Mouse (Mus musculus) midbrain, embryonic 15.5 days (tissue): ENCODE measurements at regions not wholly inside any gene's neighbourhood (a gene's known extent, or its start where the extent isn't known, plus 50 kb on each side); places are given as distances from the start of the nearest gene placed in this dataset.
"Not testable (repeated sequence)": the region's sequence is repeated elsewhere in the genome, so short reads cannot be mapped to it uniquely, and the experiment has no call there.

Experiments
- ATAC-seq: fragments of 200-750 bp; cut with Nextera tagmentation; replicated peaks from 2 replicates; pipeline ENCODE4 v1.8.0; 2017; ENCODE audit warnings: moderate TSS enrichment
- H3K27ac ChIP-seq: fragments of 300-500 bp; sonication (generic); 2 replicates; pipeline ENCODE4 v1.5.1; 2015; ENCODE audit warnings: mild to moderate bottlenecking, inconsistent platforms
- H3K27me3 ChIP-seq: fragments of 300-500 bp; sonication (generic); replicated peaks from 2 replicates; pipeline ENCODE4 v1.6.1; 2015; ENCODE audit warnings: inconsistent platforms
- H3K36me3 ChIP-seq: fragments of 300-500 bp; sonication (generic); replicated peaks from 2 replicates; pipeline ENCODE4 v1.6.1; 2015; ENCODE audit warnings: inconsistent platforms
- H3K4me1 ChIP-seq: fragments of 300-500 bp; sonication (generic); 2 replicates; pipeline ENCODE4 v1.6.1; 2015; ENCODE audit warnings: inconsistent platforms
- H3K4me2 ChIP-seq: fragments of 300-500 bp; sonication (generic); 2 replicates; pipeline ENCODE4 v1.6.1; 2015; ENCODE audit warnings: inconsistent platforms, mild to moderate bottlenecking, moderate library complexity
- H3K4me3 ChIP-seq: fragments of 300-500 bp; sonication (generic); 2 replicates; pipeline ENCODE4 v1.5.1; 2015; ENCODE audit warnings: mild to moderate bottlenecking, inconsistent platforms
- H3K9ac ChIP-seq: fragments of 300-500 bp; sonication (generic); 2 replicates; pipeline ENCODE4 v1.6.1; 2015; ENCODE audit warnings: mild to moderate bottlenecking, inconsistent platforms
- H3K9me3 ChIP-seq: fragments of 300-500 bp; sonication (generic); 2 replicates; pipeline ENCODE4 v1.6.1; 2016; ENCODE audit warnings: inconsistent platforms
- WGBS: fragments of 180-500 bp; shearing (Covaris S2); methylation state at CpG from one replicate; pipeline ENCODE4 v1.1.7; 2015; ENCODE audit warnings: mixed read lengths; 5-methylcytosine and 5-hydroxymethylcytosine counted together

GRCm38 (mm10) chr11:20390622-20391021 is 58.1 kb upstream of the Slc1a4 start:
- Histone ChIP-seq H3K9ac (no peak overlapping the region), H3K36me3 (no peaks in the 10 kb centered on the region), H3K27ac (no peak overlapping the region), H3K27me3 (no peaks in the 10 kb centered on the region), H3K4me1 (no peaks in the 10 kb centered on the region), H3K4me3 (no peak overlapping the region), H3K9me3 (no peaks in the 10 kb centered on the region; the same call in 1 of the 2 replicates), H3K4me2 (no peak overlapping the region)
- no peak for ATAC-seq
- WGBS, result 78% methylated on average over 3 of the region's 3 CpGs

- not testable (repeated sequence) for H3K4me3 ChIP-seq, H3K27me3 ChIP-seq, H3K9ac ChIP-seq, H3K4me2 ChIP-seq, H3K27ac ChIP-seq, H3K36me3 ChIP-seq, ATAC-seq, H3K9me3 ChIP-seq, H3K4me1 ChIP-seq
- 49% methylated on average over 3 of the region's 3 CpGs for WGBS
Observed at GRCm38 (mm10) chr11:20393302-20393701, 60.8 kb upstream of the Slc1a4 start.

- H3K4me2 ChIP-seq, H3K4me1 ChIP-seq, H3K27ac ChIP-seq, H3K4me3 ChIP-seq, H3K9ac ChIP-seq, ATAC-seq, H3K9me3 ChIP-seq, H3K27me3 ChIP-seq, H3K36me3 ChIP-seq: not testable (repeated sequence)
- 93% methylated on average over 3 of the region's 3 CpGs for WGBS
Observed at GRCm38 (mm10) chr11:20393807-20394206, 61.3 kb upstream of the Slc1a4 start.

- 84% methylated on average over 7 of the region's 7 CpGs for WGBS
- Histone ChIP-seq H3K4me2 (no peak overlapping the region), H3K27me3 (0 out of 2 replicates have a peak, but pooled peaks cover 4% of the 10 kb centered on the region), H3K9ac (no peak overlapping the region), H3K36me3 (no peaks in the 10 kb centered on the region), H3K27ac (no peak overlapping the region), H3K9me3 (no peaks in the 10 kb centered on the region), H3K4me1 (peaks cover 6% of the 10 kb centered on the region; the same call in 1 of the 2 replicates), H3K4me3 (no peak overlapping the region)
- peak; percentile 11; the same call in 1 of the 2 replicates for ATAC-seq
Observed at GRCm38 (mm10) chr11:20395848-20396203, 63.3 kb upstream of the Slc1a4 start.

GRCm38 (mm10) chr11:20396204-20396848 is 63.8 kb upstream of the Slc1a4 start:
- WGBS, result 67% methylated on average over 11 of the region's 11 CpGs
- H3K9ac ChIP-seq, result no peak overlapping the region
- H3K27me3 ChIP-seq, result 0 out of 2 replicates have a peak, but pooled peaks cover 4% of the 10 kb centered on the region
- no peak overlapping the region for H3K4me3 ChIP-seq
- H3K27ac ChIP-seq, result no peak overlapping the region
- H3K4me1 ChIP-seq, result peaks cover 6% of the 10 kb centered on the region; the same call in 1 of the 2 replicates
- peak; percentile 41; the same call in 1 of the 2 replicates for ATAC-seq
- H3K9me3 ChIP-seq, result no peaks in the 10 kb centered on the region
- no peak overlapping the region for H3K4me2 ChIP-seq
- H3K36me3 ChIP-seq, result no peaks in the 10 kb centered on the region

GRCm38 (mm10) chr11:20396884-20397283 is 64.4 kb upstream of the Slc1a4 start:
- H3K9ac ChIP-seq, result no peak overlapping the region
- no peak overlapping the region for H3K4me3 ChIP-seq
- H3K9me3 ChIP-seq, result no peaks in the 10 kb centered on the region
- H3K36me3 ChIP-seq, result no peaks in the 10 kb centered on the region
- peaks cover 6% of the 10 kb centered on the region; the same call in 1 of the 2 replicates for H3K4me1 ChIP-seq
- 0 out of 2 replicates have a peak, but pooled peaks cover 4% of the 10 kb centered on the region for H3K27me3 ChIP-seq
- no peak for ATAC-seq
- H3K4me2 ChIP-seq, result no peak overlapping the region
- H3K27ac ChIP-seq, result no peak overlapping the region
- WGBS, result 85% methylated on average over 3 of the region's 3 CpGs

GRCm38 (mm10) chr11:20400302-20401234 is 68.1 kb upstream of the Slc1a4 start:
- Histone ChIP-seq H3K27ac (no peak overlapping the region), H3K36me3 (no peaks in the 10 kb centered on the region)
- 6% methylated on average over 32 of the region's 32 CpGs for WGBS

GRCm38 (mm10) chr11:20403456-20403855 is 70.9 kb upstream of the Slc1a4 start:
- no peaks in the 10 kb centered on the region for H3K9me3 ChIP-seq
- H3K27ac ChIP-seq, result no peak overlapping the region
- no peak overlapping the region for H3K4me3 ChIP-seq
- no peak overlapping the region for H3K9ac ChIP-seq
- WGBS, result 65% methylated on average over 3 of the region's 3 CpGs
- H3K4me1 ChIP-seq, result peaks cover 6% of the 10 kb centered on the region; the same call in 1 of the 2 replicates
- H3K36me3 ChIP-seq, result no peaks in the 10 kb centered on the region
- H3K4me2 ChIP-seq, result no peak overlapping the region
- ATAC-seq, result no peak
- 0 out of 2 replicates have a peak, but pooled peaks cover 4% of the 10 kb centered on the region for H3K27me3 ChIP-seq

More at GRCm38 (mm10) chr11:20400302-20401234, 68.1 kb upstream of the Slc1a4 start:
- H3K4me1 ChIP-seq, result peaks cover 6% of the 10 kb centered on the region; the same call in 1 of the 2 replicates
- peak; percentile 94 for ATAC-seq
- peak overlapping the region; percentile 54 for H3K4me2 ChIP-seq
- 0 out of 2 replicates have a peak, but pooled peaks cover 4% of the 10 kb centered on the region for H3K27me3 ChIP-seq
- peak overlapping the region; percentile 15; the same call in 1 of the 2 replicates for H3K9ac ChIP-seq
- H3K4me3 ChIP-seq, result peak overlapping the region; percentile 29
- no peaks in the 10 kb centered on the region for H3K9me3 ChIP-seq

GRCm38 (mm10) chr11:20404476-20404875 is 72.0 kb upstream of the Slc1a4 start:
- 0 out of 2 replicates have a peak, but pooled peaks cover 2% of the 10 kb centered on the region for H3K27me3 ChIP-seq
- ATAC-seq, result no peak
- no peak overlapping the region for H3K4me3 ChIP-seq
- peaks cover 6% of the 10 kb centered on the region; the same call in 1 of the 2 replicates for H3K4me1 ChIP-seq
- H3K9me3 ChIP-seq, result no peaks in the 10 kb centered on the region
- no peaks in the 10 kb centered on the region for H3K36me3 ChIP-seq
- 83% methylated on average over 5 of the region's 5 CpGs for WGBS
- H3K9ac ChIP-seq, result no peak overlapping the region
- no peak overlapping the region for H3K4me2 ChIP-seq
- no peak overlapping the region for H3K27ac ChIP-seq

- Histone ChIP-seq H3K27me3 (no peaks in the 10 kb centered on the region), H3K4me2 (no peak overlapping the region), H3K9ac (no peak overlapping the region), H3K4me1 (no peaks in the 10 kb centered on the region), H3K27ac (no peak overlapping the region), H3K36me3 (no peaks in the 10 kb centered on the region), H3K9me3 (peaks cover 4% of the 10 kb centered on the region; the same call in 1 of the 2 replicates), H3K4me3 (no peak overlapping the region)
- no peak for ATAC-seq
- WGBS, result 72% methylated on average over 2 of the region's 2 CpGs
Observed at GRCm38 (mm10) chr11:20418141-20418540, 85.6 kb upstream of the Slc1a4 start.

- H3K36me3 ChIP-seq, result no peaks in the 10 kb centered on the region
- H3K9ac ChIP-seq, result no peak overlapping the region
- ATAC-seq, result no peak
- H3K4me2 ChIP-seq, result no peak overlapping the region
- no peaks in the 10 kb centered on the region for H3K27me3 ChIP-seq
- H3K4me3 ChIP-seq, result no peak overlapping the region
- H3K9me3 ChIP-seq, result no peaks in the 10 kb centered on the region
- no peaks in the 10 kb centered on the region for H3K4me1 ChIP-seq
- 84% methylated on average over 4 of the region's 4 CpGs for WGBS
- no peak overlapping the region for H3K27ac ChIP-seq
Observed at GRCm38 (mm10) chr11:20420876-20421275, 88.4 kb upstream of the Slc1a4 start.

GRCm38 (mm10) chr11:20436057-20436456 is 103.5 kb upstream of the Slc1a4 start:
- no peaks in the 10 kb centered on the region for H3K36me3 ChIP-seq
- no peaks in the 10 kb centered on the region for H3K4me1 ChIP-seq
- no peak overlapping the region for H3K9ac ChIP-seq
- 82% methylated on average over 9 of the region's 9 CpGs for WGBS
- no peak overlapping the region for H3K4me2 ChIP-seq
- no peak overlapping the region for H3K4me3 ChIP-seq
- no peak overlapping the region for H3K27ac ChIP-seq
- no peaks in the 10 kb centered on the region for H3K27me3 ChIP-seq
- no peak for ATAC-seq
- H3K9me3 ChIP-seq, result no peaks in the 10 kb centered on the region
